Mouse (Mus musculus) splenic B cell, adult 2 months (primary cell): ENCODE results near the gene Aifm3.
"Not testable (repeated sequence)": the region's sequence is repeated elsewhere in the genome, so short reads cannot be mapped to it uniquely, and the experiment has no call there.

Experiments
- DNase-seq: peaks from one replicate; pipeline ENCODE4 v3.0.0-alpha.2; 2011; ENCODE audit warnings: low read depth, low spot score
- H3K27me3 ChIP-seq: 2 replicates; pipeline ENCODE4 v1.6.1; 2012; ENCODE audit warnings: mild to moderate bottlenecking, low read length, moderate library complexity, mixed read lengths; ENCODE audit not compliant: control insufficient read depth, poor library complexity, insufficient read depth, severe bottlenecking
- H3K36me3 ChIP-seq: 2 replicates; pipeline ENCODE4 v1.6.1; 2012; ENCODE audit warnings: mild to moderate bottlenecking, low read length, moderate library complexity, mixed read lengths; ENCODE audit not compliant: control insufficient read depth, poor library complexity, insufficient read depth, severe bottlenecking

The Aifm3 gene

GRCm38 (mm10) chr16:17486505-17486904, 2.9 kb upstream of the Aifm3 start:
- H3K36me3 ChIP-seq: peaks cover 18% of the 10 kb centered on the region
- no peaks in the 10 kb centered on the region for H3K27me3 ChIP-seq
- DNase-seq: no peak

- peaks cover 13% of the 10 kb centered on the region for H3K36me3 ChIP-seq
- H3K27me3 ChIP-seq: no peaks in the 10 kb centered on the region
- peak; percentile 29 for DNase-seq
Measured at GRCm38 (mm10) chr16:17488478-17489468, 638 bp upstream of the Aifm3 start.

DNA sequence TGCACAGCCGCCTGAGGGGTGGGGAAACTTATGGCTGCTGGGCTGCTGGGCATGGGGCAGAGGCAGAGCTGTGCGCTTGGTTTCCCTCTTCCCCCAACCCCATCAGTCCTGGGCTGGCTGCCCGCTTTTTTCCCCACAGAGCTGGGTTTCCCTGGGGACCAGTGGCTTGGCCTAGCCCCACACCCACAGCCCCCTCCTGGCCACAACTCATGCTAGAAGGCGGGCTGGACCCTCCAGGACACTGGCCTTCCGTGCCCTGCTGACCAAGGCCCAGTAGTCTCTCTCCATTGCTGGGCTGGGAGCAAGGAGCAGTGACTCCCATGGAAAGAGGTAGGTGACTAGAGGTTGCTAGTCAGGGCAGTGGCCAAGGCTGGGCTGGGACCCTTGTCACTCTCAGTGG, 1.7 kb downstream of the Aifm3 start:
- H3K27me3 ChIP-seq: no peaks in the 10 kb centered on the region
- no peak for DNase-seq
- H3K36me3 ChIP-seq: peaks cover 1% of the 10 kb centered on the region; the same call in 1 of the 2 replicates

DNA sequence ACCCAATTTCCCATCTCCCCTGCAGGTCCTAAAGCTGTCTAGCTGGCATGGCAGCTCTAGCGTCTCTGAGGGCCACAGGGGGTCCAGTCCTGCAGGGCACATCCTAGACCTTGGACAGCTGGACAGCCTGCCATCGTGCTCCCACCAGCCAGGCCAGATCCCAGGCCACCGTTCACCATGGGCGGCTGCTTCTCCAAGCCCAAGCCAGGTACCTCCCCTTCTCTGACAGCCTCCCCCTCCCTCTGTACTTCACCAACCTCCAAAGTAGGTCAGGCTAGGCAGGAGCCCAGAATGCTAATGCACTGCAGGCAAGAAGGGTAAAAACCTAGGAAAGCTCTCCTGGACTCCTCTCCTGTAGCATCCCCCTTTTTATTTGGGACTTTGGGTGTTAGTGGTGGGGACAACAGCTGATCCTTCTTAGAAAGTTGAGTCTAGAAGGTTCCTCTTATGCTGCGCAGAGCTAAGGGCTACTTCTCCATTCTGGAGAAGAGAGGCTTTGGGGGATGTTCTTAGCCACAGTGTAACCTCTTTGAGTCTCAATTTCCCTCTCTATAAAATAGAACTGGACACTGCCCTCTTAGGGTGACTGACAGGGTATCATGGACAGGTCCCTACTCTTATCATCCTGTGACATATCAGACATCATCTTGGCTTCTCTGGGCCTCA, 2.6 kb downstream of the Aifm3 start:
- peak; percentile 26 for DNase-seq
- Histone ChIP-seq H3K27me3 (no peaks in the 10 kb centered on the region), H3K36me3 (no peaks in the 10 kb centered on the region)

DNA sequence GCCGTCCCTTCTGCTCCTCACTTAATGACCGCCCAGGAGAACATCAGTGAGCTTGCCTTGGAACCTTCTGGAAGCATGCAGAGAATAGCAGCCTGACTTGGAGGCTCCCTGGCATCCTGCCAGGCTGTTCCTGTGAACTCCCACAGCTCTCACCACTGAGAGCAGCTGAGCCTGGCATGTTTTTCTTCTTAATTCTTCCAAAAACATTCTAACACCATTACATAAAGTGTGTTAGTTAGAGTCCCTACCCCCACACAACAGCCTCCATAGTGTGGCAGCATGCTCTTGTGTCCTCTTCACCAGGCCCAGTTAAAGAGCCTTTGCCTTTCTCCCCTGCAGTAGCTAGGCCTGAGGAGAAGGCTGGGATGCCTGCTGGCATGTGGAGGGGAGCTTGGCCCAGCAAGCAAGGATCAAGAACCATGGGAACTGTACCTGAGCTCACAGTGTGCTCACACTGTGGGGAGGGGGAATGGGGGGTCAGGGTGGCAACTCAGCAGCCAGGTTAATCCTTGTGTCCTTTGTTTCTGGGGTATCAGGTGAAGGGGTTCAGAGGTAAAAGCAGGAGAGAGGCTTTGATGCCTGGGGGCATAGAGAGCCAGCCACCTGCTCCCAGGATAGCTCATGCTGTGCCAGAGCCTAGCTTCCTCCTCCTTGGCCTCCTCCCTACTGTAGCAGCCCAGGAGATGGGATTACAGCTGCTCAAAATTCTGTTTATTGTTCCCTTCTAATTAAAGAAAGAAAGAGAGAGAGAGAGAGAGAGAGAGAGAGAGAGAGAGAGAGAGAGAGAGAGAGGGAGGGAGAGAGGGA, 7.3 kb downstream of the Aifm3 start:
- H3K36me3 ChIP-seq: no peaks in the 10 kb centered on the region
- no peaks in the 10 kb centered on the region for H3K27me3 ChIP-seq
- DNase-seq: no peak

- no peaks in the 10 kb centered on the region for H3K27me3 ChIP-seq
- no peak for DNase-seq
Measured at GRCm38 (mm10) chr16:17499249-17499883, 10.0 kb downstream of the Aifm3 start.

GRCm38 (mm10) chr16:17502681-17503080, 13.3 kb downstream of the Aifm3 start:
- H3K36me3 ChIP-seq: no peaks in the 10 kb centered on the region
- no peak for DNase-seq
- no peaks in the 10 kb centered on the region for H3K27me3 ChIP-seq

More at GRCm38 (mm10) chr16:17499249-17499883, 10.0 kb downstream of the Aifm3 start:
- H3K36me3 ChIP-seq: no peaks in the 10 kb centered on the region

GRCm38 (mm10) chr16:17507018-17507552, 17.7 kb downstream of the Aifm3 start:
- Histone ChIP-seq H3K36me3 (no peaks in the 10 kb centered on the region), H3K27me3 (no peaks in the 10 kb centered on the region)
- DNase-seq: no peak

GRCm38 (mm10) chr16:17508031-17508430, 18.6 kb downstream of the Aifm3 start:
- H3K36me3 ChIP-seq, H3K27me3 ChIP-seq: not testable (repeated sequence)
- DNase-seq: peak; percentile 48

DNA sequence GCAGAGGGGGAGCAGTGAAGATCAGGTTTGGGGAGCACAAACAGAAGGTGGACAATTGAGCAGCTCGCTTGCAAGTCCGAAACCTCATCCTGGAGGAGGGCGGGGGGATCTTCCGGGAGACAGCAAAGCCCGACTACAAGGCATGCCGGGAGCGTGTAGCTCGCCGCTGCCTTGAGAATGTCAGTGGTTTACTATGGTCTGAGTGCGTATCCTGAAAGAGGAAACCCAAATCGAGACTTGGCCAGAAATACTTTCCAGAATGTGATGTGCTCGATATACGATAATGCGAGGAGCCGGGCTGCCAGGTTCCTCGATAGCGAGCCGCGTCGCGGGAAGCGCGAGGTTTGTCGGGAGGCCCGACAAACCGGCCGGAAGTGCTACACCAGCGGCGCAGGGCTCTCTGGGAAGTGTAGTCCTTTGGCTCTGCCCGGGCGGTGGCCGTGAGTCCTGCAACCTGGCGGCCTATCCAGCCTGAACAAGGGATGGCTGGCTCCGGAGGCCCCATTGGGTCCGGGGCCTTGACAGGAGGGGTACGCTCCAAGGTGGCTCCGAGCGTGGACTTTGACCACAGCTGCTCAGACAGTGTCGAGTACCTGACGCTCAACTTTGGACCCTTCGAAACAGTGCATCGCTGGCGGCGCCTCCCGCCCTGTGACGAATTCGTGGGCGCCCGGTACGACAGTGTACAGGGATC, 19.3 kb downstream of the Aifm3 start, which contains the start of gene Lztr1:
Gene Lztr1, plus strand, starts transcription at position 143 of the 694 bp plus-strand sequence.
- no peaks in the 10 kb centered on the region for H3K36me3 ChIP-seq
- H3K27me3 ChIP-seq: no peaks in the 10 kb centered on the region
- DNase-seq: peak; percentile 86

DNA sequence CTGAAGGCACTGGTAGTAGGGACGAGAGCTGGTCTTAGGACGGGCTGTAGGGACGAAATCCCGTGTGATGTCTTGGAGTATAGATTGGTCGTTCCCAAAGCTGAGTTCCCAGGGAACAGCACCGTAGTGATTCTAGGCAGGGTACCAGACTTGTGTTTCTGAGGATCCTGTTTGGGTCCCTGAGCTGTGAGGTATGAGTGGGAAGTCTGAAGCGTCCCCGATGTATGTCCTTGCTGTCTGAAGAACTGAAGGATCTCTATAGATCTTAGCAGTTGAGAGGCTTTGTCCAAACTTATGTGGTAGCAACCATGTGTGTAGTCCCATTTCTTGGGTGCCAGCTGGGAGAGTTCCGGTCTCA, 19.8 kb downstream of the Aifm3 start:
- Histone ChIP-seq H3K36me3 (no peaks in the 10 kb centered on the region), H3K27me3 (no peaks in the 10 kb centered on the region)
- no peak for DNase-seq

- Histone ChIP-seq H3K36me3 (no peaks in the 10 kb centered on the region), H3K27me3 (no peaks in the 10 kb centered on the region)
- DNase-seq: no peak
Measured at GRCm38 (mm10) chr16:17510143-17510542, 20.7 kb downstream of the Aifm3 start.

GRCm38 (mm10) chr16:17510686-17511085, 21.3 kb downstream of the Aifm3 start:
- Histone ChIP-seq H3K27me3 (no peaks in the 10 kb centered on the region), H3K36me3 (no peaks in the 10 kb centered on the region)
- no peak for DNase-seq
